Mouse (Mus musculus): Measurements from ENCODE around the gene Fer. TPM values are rescaled to one million over a fixed set of nuclear protein-coding genes. Genes with fewer than 3 reads are reported as not detected.

The Fer gene
- polyA plus RNA-seq, 1 experiment from 2014 or later: 37.7 TPM

DNA sequence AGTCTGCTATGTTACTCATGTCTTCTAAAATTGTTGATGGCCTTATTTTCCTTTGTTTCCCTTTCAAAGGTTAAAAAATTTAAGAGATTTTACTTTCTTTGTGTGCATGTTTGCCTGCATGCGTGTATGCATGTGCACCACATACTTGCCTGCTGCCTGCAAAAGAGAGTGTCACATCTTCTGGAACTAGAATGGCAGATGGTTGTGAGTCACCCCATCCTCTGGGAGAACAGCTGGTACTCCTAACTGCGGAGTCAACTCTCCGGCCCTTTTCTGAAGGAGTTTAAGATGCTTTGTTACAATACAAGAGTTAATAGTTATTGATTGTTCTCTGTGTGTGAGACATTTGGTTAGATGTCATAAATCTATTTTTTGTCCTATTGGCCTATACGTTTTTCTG is 16.0 kb downstream of the Fer start:
- 85% methylated on average over 4 of the region's 4 CpGs for WGBS
- Histone ChIP-seq H3K4me3 (replicated peaks) (no peak overlapping the region), H3K27me3 (no peaks in the 10 kb centered on the region), H3K9ac (no peak overlapping the region), H3K4me1 (no peaks in the 10 kb centered on the region), H3K4me2 (no peak overlapping the region), H3K9me3 (no peaks in the 10 kb centered on the region), H3K27ac (no peak overlapping the region), H3K36me3 (replicated peaks) (no peaks in the 10 kb centered on the region)
- peak; percentile 57; the same call in 1 of the 2 replicates for ATAC-seq (ENCODE audit: low FRiP score)

DNA sequence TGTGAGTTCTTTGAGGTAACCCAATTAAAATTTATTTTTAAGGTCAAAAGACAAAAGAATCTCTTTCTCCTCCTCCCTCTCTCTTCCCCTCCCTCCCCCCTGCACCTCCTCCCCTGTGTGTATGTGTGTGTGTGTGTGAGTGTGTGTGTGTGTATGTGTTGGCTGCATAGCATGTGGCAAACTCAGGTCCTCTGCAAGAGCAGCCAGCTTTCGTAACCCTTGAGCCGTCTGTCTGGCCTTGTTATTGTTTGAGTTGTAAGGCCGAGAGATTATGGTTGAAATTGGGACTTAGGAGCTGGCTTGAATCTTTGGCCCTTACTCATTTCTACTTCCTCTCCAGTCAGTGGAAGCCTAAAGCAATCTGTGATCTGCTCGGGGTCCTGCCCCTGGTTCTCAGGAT is 17.1 kb downstream of the Fer start:
- no peaks in the 10 kb centered on the region for H3K9me3 ChIP-seq
- no peaks in the 10 kb centered on the region for H3K36me3 ChIP-seq (replicated peaks)
- H3K4me1 ChIP-seq: no peaks in the 10 kb centered on the region
- H3K9ac ChIP-seq: no peak overlapping the region
- ATAC-seq (ENCODE audit: low FRiP score): no peak
- 88% methylated on average over 4 of the region's 4 CpGs for WGBS
- no peak overlapping the region for H3K4me3 ChIP-seq (replicated peaks)
- H3K4me2 ChIP-seq: no peak overlapping the region
- no peak overlapping the region for H3K27ac ChIP-seq
- H3K27me3 ChIP-seq: no peaks in the 10 kb centered on the region

DNA sequence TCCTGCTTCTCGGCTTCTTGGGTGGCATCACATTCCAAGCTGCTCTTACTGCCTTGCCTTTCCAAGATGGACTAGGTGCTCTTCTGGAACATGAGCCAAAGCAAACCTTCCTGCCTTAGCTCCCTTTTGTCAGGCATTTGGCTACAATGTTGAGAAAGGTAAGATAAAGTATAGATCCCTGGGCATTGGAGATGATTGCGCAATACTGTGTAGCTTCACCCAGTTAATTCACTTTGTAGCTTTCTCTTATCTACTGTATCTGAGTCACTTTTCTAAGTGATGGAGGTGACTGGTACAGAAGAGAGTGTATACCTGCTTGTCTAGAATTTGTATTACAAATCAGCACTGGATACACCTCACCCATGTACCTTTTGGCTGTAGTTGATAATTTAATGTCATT is 24.1 kb downstream of the Fer start:
- H3K4me3 ChIP-seq (replicated peaks): no peak overlapping the region
- H3K9ac ChIP-seq: no peak overlapping the region
- H3K4me2 ChIP-seq: no peak overlapping the region
- no peak for ATAC-seq (ENCODE audit: low FRiP score)
- no peaks in the 10 kb centered on the region for H3K9me3 ChIP-seq
- H3K27me3 ChIP-seq: no peaks in the 10 kb centered on the region
- H3K36me3 ChIP-seq (replicated peaks): no peaks in the 10 kb centered on the region
- WGBS: 97% methylated on average over 2 of the region's 2 CpGs
- H3K4me1 ChIP-seq: no peaks in the 10 kb centered on the region
- no peak overlapping the region for H3K27ac ChIP-seq

DNA sequence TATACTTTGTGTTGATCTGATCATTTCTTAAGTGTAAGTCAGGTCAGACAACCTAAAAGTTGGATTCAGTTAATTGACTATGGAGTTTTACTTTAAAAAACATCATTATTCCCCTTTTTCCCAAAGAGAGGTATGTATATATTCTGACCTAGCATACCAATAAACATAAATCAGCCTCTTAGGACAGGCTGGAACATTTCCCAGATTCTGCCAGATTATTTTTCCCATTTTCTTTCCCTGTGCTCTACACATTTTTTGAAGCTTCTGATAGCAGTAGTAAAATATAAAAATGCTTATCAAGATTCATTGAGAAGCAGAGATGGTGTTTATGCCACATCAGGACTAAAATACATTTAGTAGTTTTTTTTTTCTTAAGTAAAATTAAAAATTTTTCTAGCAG is 27.7 kb downstream of the Fer start:
- H3K36me3 ChIP-seq (replicated peaks): no peaks in the 10 kb centered on the region
- H3K4me1 ChIP-seq: no peaks in the 10 kb centered on the region
- H3K27ac ChIP-seq: no peak overlapping the region
- ATAC-seq (ENCODE audit: low FRiP score): no peak
- H3K9ac ChIP-seq: no peak overlapping the region
- H3K9me3 ChIP-seq: no peaks in the 10 kb centered on the region
- no peaks in the 10 kb centered on the region for H3K27me3 ChIP-seq
- H3K4me2 ChIP-seq: no peak overlapping the region
- H3K4me3 ChIP-seq (replicated peaks): no peak overlapping the region

DNA sequence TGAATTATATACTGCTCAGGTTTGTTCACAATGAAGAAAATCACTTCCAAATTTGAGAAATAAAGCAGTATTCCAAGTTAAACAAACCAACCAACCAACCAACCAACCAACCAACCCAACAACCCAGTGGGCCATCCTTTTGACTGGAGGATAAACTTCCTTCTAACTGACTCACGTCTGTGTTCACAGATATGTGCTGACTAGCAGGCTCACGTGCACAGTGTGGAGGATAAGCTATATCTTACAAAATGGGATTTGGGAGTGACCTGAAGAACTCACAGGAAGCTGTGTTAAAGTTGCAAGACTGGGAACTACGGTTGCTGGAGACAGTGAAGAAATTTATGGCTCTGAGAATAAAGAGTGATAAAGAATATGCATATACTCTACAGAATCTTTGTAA is 33.0 kb downstream of the Fer start:
- 88% methylated on average over 3 of the region's 3 CpGs for WGBS
- H3K36me3 ChIP-seq (replicated peaks): peaks cover 4% of the 10 kb centered on the region; the same call in 1 of the 2 replicates

DNA sequence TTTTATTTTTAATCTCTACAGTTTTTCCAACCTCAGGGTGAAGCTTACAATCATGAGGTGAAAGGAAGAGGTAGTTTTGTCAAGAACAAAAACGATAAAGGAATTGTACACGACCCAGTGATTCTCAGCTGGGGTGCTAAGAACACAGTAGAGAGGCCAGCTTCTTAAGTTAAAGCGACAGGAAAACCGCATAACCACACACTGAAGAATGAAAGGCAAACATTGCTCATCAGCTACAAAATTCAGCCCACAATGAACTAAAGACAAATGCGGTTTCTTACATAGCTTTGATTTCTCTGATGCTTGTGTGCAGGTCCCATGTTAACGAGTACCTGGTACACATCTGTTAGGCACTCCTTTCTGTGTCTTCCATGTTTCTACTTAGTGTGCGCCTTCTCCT is 34.2 kb downstream of the Fer start:
- Histone ChIP-seq H3K9me3 (no peaks in the 10 kb centered on the region), H3K4me1 (no peaks in the 10 kb centered on the region), H3K4me2 (no peak overlapping the region), H3K27me3 (no peaks in the 10 kb centered on the region), H3K27ac (no peak overlapping the region), H3K9ac (no peak overlapping the region), H3K36me3 (replicated peaks) (peaks cover 4% of the 10 kb centered on the region; the same call in 1 of the 2 replicates), H3K4me3 (replicated peaks) (no peak overlapping the region)
- WGBS: 65% methylated on average over 7 of the region's 7 CpGs
- no peak for ATAC-seq (ENCODE audit: low FRiP score)

More for the DNA sequence above, 33.0 kb downstream of the Fer start:
- Histone ChIP-seq H3K9me3 (no peaks in the 10 kb centered on the region), H3K4me3 (replicated peaks) (no peak overlapping the region), H3K27me3 (no peaks in the 10 kb centered on the region), H3K4me1 (no peaks in the 10 kb centered on the region), H3K4me2 (no peak overlapping the region), H3K9ac (no peak overlapping the region), H3K27ac (no peak overlapping the region)
- no peak for ATAC-seq (ENCODE audit: low FRiP score)

DNA sequence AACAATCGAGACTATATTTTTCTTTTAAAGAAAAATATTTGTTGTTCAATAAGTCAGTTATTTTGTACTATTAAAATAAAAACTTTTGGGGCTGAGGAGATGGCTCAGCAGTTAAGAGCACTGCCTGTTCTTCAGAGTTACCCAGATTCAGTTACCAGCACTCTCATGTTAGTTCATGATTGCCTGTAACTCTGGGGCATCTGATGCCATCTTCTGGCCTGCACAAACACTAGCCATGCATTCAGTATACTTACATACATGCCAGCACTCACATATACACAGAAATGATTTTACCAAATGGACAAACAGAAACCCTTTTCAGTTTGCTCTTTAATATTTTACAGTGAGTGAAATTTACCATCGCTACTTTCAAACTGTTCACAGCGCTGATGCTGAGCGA is 46.4 kb downstream of the Fer start:
- 94% methylated on average over 4 of the region's 4 CpGs for WGBS
- H3K4me2 ChIP-seq: no peak overlapping the region
- H3K27me3 ChIP-seq: no peaks in the 10 kb centered on the region
- no peak overlapping the region for H3K4me3 ChIP-seq (replicated peaks)
- H3K9ac ChIP-seq: no peak overlapping the region
- H3K4me1 ChIP-seq: no peaks in the 10 kb centered on the region
- no peaks in the 10 kb centered on the region for H3K9me3 ChIP-seq
- H3K27ac ChIP-seq: no peak overlapping the region
- no peak for ATAC-seq (ENCODE audit: low FRiP score)
- 0 out of 2 replicates have a peak, but pooled peaks cover 3% of the 10 kb centered on the region for H3K36me3 ChIP-seq (replicated peaks)

DNA sequence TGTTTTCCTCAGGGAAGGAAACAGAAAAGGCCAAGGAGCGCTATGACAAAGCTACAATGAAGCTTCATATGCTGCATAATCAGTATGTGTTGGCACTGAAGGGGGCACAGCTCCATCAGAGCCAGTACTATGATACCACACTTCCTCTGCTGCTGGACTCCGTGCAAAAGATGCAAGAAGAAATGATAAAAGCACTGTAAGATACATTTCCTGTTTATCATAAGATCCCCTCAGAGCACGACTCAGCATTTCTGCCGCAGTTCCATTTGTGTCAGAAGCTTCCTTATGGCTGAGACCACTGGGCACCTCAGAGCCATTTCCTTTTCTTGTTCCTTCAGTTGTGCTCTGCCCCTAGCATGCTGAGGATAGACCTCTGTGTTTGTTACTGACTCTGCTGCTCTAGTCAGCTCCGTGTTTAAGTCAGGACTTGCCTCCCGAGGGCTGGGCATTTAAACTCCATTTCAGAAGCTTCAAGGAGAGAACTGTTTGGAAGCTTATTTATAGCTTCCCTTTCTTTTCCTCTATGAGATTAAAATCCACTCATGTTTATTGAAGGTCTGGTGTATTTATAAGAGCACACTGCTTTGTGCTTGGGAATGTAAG is 58.8 kb downstream of the Fer start:
- ATAC-seq (ENCODE audit: low FRiP score): no peak
- Histone ChIP-seq H3K4me3 (replicated peaks) (no peak overlapping the region), H3K4me1 (no peaks in the 10 kb centered on the region), H3K9me3 (no peaks in the 10 kb centered on the region), H3K4me2 (no peak overlapping the region), H3K27me3 (no peaks in the 10 kb centered on the region), H3K27ac (no peak overlapping the region), H3K9ac (no peak overlapping the region), H3K36me3 (replicated peaks) (no peaks in the 10 kb centered on the region)
- 86% methylated on average over 6 of the region's 6 CpGs for WGBS

DNA sequence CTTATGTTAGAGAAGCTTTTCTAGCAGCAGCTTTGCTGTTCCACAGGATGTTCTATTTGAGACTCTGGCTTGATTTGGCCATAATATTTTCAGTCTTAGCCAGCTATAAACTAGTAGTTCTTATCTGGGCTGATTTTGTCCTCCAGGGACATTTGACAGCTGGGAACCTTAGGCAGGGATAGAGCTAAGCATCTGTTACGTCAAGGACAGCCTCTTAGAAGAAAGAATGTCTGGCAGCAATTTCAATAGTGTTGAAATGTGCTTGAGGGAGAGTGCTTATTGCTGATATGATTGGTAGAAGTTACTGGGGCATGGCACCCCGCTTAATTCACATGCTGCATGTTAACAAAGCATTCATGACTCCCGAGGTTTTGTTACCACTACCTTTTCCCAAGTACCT is 62.7 kb downstream of the Fer start:
- no peak overlapping the region for H3K4me2 ChIP-seq
- H3K9ac ChIP-seq: no peak overlapping the region
- no peaks in the 10 kb centered on the region for H3K4me1 ChIP-seq
- no peak for ATAC-seq (ENCODE audit: low FRiP score)
- H3K9me3 ChIP-seq: no peaks in the 10 kb centered on the region
- H3K27ac ChIP-seq: no peak overlapping the region
- no peak overlapping the region for H3K4me3 ChIP-seq (replicated peaks)
- H3K36me3 ChIP-seq (replicated peaks): no peaks in the 10 kb centered on the region
- no peaks in the 10 kb centered on the region for H3K27me3 ChIP-seq
- WGBS: 88% methylated on average over 3 of the region's 3 CpGs

DNA sequence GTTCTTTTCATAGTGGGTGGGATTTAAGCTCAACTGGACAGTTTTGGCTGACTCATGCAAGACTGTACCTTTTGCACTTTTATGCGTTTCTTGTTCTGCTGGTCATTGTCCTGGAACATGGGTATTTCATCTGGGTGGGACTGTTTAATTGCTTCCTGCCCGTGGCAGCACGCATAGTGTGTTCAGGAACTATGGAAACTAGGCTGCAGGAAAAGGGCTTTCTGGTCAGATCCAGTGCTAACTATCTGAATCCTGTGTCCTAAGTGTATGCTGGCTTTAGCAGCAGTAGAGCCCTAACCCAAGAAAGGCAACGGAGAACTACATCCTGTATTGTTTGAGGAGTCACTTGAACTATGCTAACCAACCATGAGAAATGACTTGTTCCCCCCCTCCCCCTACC is 67.8 kb downstream of the Fer start:
- peaks cover 6% of the 10 kb centered on the region; the same call in 1 of the 2 replicates for H3K4me1 ChIP-seq
- H3K27me3 ChIP-seq: no peaks in the 10 kb centered on the region
- no peak for ATAC-seq (ENCODE audit: low FRiP score)
- 75% methylated on average over 4 of the region's 4 CpGs for WGBS
- H3K4me2 ChIP-seq: no peak overlapping the region
- H3K9me3 ChIP-seq: no peaks in the 10 kb centered on the region
- peaks cover 4% of the 10 kb centered on the region; the same call in 1 of the 2 replicates for H3K36me3 ChIP-seq (replicated peaks)
- H3K9ac ChIP-seq: no peak overlapping the region
- H3K27ac ChIP-seq: no peak overlapping the region
- H3K4me3 ChIP-seq (replicated peaks): no peak overlapping the region

DNA sequence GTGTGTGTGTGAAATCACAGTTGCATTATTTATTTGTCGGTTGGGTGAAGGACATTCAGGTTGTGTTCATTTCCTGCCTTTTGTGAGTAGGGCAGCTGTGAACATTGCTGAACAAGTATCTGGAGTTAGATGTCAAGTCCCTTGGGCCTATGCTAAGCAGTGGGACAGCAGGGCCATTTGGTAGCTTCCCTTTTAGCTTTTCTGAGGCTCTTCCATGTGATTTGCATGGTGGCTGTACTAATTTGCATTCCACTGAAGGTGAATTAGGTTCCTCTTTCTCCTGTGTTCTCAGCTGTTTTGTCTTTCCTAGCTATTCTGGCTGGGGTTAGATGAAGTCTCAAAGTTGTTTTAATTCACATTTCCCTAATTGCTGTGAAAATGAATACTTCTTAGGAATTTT is 68.7 kb downstream of the Fer start:
- H3K4me3 ChIP-seq (replicated peaks): no peak overlapping the region
- no peaks in the 10 kb centered on the region for H3K9me3 ChIP-seq
- H3K27me3 ChIP-seq: no peaks in the 10 kb centered on the region
- ATAC-seq (ENCODE audit: low FRiP score): no peak
- no peak overlapping the region for H3K9ac ChIP-seq
- peaks cover 4% of the 10 kb centered on the region; the same call in 1 of the 2 replicates for H3K36me3 ChIP-seq (replicated peaks)
- H3K4me2 ChIP-seq: no peak overlapping the region
- H3K27ac ChIP-seq: no peak overlapping the region
- peaks cover 6% of the 10 kb centered on the region; the same call in 1 of the 2 replicates for H3K4me1 ChIP-seq
- 86% methylated on average over 1 of the region's 1 CpGs for WGBS

DNA sequence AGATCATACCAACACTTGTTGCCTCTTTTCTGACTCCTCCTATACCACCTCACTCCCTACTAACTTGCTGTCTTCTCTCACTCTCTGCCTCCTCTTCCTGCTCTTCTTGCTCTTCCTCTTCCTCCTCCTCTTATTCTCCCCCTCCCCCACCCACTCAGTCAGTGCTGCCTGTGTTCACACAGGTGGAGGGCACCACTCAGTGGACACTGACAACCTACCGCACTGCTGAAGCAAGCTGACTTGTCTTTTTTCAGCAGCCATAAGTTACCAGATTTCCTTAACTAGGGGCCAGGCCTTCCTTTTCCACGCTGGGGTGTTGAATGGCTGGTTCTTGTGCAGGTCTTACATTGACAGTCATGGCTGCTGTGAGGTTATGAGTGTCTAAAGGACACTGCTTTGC is 72.5 kb downstream of the Fer start:
- Histone ChIP-seq H3K27ac (no peak overlapping the region), H3K4me1 (peaks cover 6% of the 10 kb centered on the region; the same call in 1 of the 2 replicates), H3K27me3 (no peaks in the 10 kb centered on the region), H3K4me3 (replicated peaks) (no peak overlapping the region), H3K9ac (no peak overlapping the region), H3K36me3 (replicated peaks) (peaks cover 4% of the 10 kb centered on the region; the same call in 1 of the 2 replicates), H3K9me3 (no peaks in the 10 kb centered on the region), H3K4me2 (no peak overlapping the region)
- WGBS: 94% methylated on average over 2 of the region's 2 CpGs
- ATAC-seq (ENCODE audit: low FRiP score): no peak

DNA sequence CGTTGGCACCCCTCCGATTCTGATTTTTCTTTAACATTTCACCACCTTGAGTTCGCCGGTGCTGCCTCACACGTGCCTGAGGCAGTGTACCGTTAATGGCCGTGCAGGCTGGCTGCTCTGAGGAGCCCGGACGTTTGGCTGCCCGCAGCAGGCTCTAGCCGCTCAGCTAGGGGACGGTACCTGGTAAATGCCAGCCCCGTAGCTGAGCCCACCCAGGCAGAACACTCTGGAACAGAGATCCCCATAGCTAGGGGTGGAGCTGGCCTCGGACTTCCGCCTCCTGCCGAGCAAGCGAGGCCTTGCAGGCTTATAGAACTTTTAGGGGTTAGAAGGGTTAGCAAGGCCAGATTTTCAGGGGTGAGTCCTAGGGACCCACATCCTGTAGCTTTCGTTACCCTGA is 75.0 kb downstream of the Fer start:
- no peak for ATAC-seq (ENCODE audit: low FRiP score)
- no peak overlapping the region for H3K4me3 ChIP-seq (replicated peaks)

More for the DNA sequence above, 75.0 kb downstream of the Fer start:
- H3K9ac ChIP-seq: no peak overlapping the region
- no peaks in the 10 kb centered on the region for H3K27me3 ChIP-seq
- H3K4me1 ChIP-seq: no peaks in the 10 kb centered on the region
- H3K36me3 ChIP-seq (replicated peaks): peaks cover 4% of the 10 kb centered on the region; the same call in 1 of the 2 replicates
- no peak overlapping the region for H3K4me2 ChIP-seq
- H3K27ac ChIP-seq: no peak overlapping the region
- 61% methylated on average over 18 of the region's 18 CpGs for WGBS
- H3K9me3 ChIP-seq: no peaks in the 10 kb centered on the region

Data from forebrain, embryonic 12.5 days (tissue).